Mouse (Mus musculus) myocyte (in vitro differentiated cells): ENCODE measurements around the gene Rnf43.

Experiments used
- CEBPB ChIP-seq: IDR thresholded peaks from 2 replicates; pipeline ENCODE4 v1.6.1; 2011; ENCODE audit warnings: mild to moderate bottlenecking, moderate library complexity; ENCODE audit not compliant: poor library complexity, insufficient read depth, severe bottlenecking
- E2F4 ChIP-seq: IDR thresholded peaks from one replicate; pipeline ENCODE4 v1.6.1; 2011; ENCODE audit warnings: mild to moderate bottlenecking, control low read depth, moderate library complexity; ENCODE audit not compliant: insufficient read depth
- MAX ChIP-seq: IDR thresholded peaks from one replicate; pipeline ENCODE4 v1.6.1; 2011; ENCODE audit warnings: low read depth, mild to moderate bottlenecking, control low read depth
- MYOD1 ChIP-seq, 3 experiments: IDR thresholded peaks; one replicate each; pipeline ENCODE4 v1.6.1; 2011; ENCODE audit warnings: control low read depth in 2 of 3, low read depth in 2 of 3, mild to moderate bottlenecking in 2 of 3, moderate library complexity in 1 of 3; ENCODE audit not compliant: insufficient read length in 2 of 3, control insufficient read depth in 1 of 3
- POLR2A ChIP-seq: IDR thresholded peaks from one replicate; pipeline ENCODE4 v1.6.1; 2011; ENCODE audit warnings: low read depth, mild to moderate bottlenecking, control low read depth, moderate library complexity; ENCODE audit not compliant: insufficient read length
- POLR2AphosphoS2 ChIP-seq: IDR thresholded peaks from one replicate; pipeline ENCODE4 v1.6.1; 2011; ENCODE audit warnings: low read depth, control low read depth; ENCODE audit not compliant: insufficient read length
- SRF ChIP-seq: IDR thresholded peaks from one replicate; pipeline ENCODE4 v1.6.1; 2011; ENCODE audit warnings: low read depth; ENCODE audit not compliant: control insufficient read depth, insufficient read length
- TCF12 ChIP-seq: IDR thresholded peaks from one replicate; pipeline ENCODE4 v1.6.1; 2011; ENCODE audit warnings: mild to moderate bottlenecking, control low read depth; ENCODE audit not compliant: poor library complexity, insufficient read depth, severe bottlenecking
- TCF3 ChIP-seq: IDR thresholded peaks from one replicate; pipeline ENCODE4 v1.6.1; 2011; ENCODE audit warnings: low read depth, control low read depth; ENCODE audit not compliant: insufficient read length
- USF1 ChIP-seq: IDR thresholded peaks from one replicate; pipeline ENCODE4 v1.6.1; 2011; ENCODE audit warnings: low read depth, mild to moderate bottlenecking, control low read depth, moderate library complexity

DNA sequence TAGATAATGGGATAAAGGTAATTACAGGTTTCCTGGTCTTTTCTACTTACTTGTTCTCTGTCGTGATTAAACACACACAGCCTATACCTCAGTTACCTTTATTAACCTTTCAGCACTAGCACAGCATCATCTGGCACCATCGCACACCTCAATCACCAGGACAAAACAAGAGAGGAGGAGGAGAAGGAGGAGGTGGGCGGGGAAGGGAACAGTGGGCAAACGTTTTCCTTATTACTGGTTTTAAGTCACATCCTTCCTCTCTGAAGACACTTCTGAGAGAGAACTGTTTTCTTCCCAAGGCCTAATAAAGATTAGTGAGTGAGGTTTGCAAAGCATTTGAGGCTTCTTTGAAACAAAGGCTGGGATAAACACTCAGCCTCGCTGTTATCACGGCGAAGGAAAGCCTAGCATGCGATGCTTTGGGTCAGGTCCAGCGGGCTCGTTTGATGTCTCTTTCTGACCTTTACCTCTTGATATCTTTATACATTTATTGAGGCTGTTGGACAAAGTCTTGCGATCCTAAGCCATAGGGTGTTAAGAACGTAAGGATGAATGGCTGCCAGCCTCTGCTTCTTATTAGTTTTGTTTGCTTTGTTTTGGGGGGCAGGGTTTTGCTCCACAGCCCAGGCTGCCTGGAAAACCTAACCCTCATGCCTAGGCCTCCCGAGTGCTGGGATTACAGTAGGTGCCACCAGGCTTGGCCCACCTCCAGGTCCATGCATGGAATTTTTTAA lies 20.5 kb downstream of the Rnf43 start:
- TF ChIP-seq POLR2A (no peak), SRF (no peak), MAX (no peak), TCF3 (no peak), MYOD1 (IDR thresholded peaks at IDR 0.05; ENCODE audit: control insufficient read depth in 1 of 3, insufficient read length in 2 of 3, low read depth in 2 of 3) (no peak), TCF12 (no peak), USF1 (no peak), POLR2AphosphoS2 (no peak), E2F4 (no peak), CEBPB (no peak)
